Mouse (Mus musculus): Measurements from ENCODE around the gene Casq2. TPM values are rescaled to one million over a fixed set of nuclear protein-coding genes. Genes with fewer than 3 reads are reported as not detected.

The Casq2 gene
- polyA plus RNA-seq, 1 experiment, result 482 TPM

DNA sequence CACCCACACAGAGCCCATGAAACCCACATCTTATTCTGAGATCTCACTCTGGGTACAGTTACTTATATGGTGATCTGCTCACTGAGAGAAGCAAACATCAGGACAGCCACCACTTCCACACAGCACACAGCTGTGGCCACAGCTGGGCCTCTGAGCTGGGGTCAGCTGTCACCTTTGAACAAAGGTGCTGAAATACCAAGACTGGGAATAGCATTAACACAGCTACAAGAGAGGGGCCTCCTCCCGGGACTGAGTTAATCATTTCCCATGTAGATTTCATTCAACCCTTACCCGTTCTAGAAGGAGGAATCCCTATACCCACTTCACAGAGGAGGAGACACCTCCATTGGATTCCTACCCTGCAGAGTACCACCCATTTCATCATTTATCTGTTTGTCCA, 109.5 kb downstream of the Casq2 start:
- Histone ChIP-seq H3K27me3 (ENCODE audit: control insufficient read depth, insufficient read depth, insufficient read length) (no peaks in the 10 kb centered on the region), H3K4me2 (ENCODE audit: low read depth) (no peak overlapping the region), H3K4me3 (no peak overlapping the region), H3ac (ENCODE audit: control insufficient read depth, insufficient read length) (no peak overlapping the region), H3K79me2 (ENCODE audit: control insufficient read depth, insufficient read depth) (peaks cover 36% of the 10 kb centered on the region), H3K36me3 (ENCODE audit: control insufficient read depth, insufficient read depth) (peaks cover 4% of the 10 kb centered on the region)
- TF ChIP-seq TCF12 (IDR thresholded peaks at IDR 0.05; ENCODE audit: insufficient read depth, poor library complexity, severe bottlenecking), result no peak
- no peak for TF ChIP-seq MAX (IDR thresholded peaks at IDR 0.05; ENCODE audit: low read depth)
- no peak for TF ChIP-seq SRF (IDR thresholded peaks at IDR 0.05; ENCODE audit: control insufficient read depth, insufficient read length, low read depth)
- no peak for TF ChIP-seq POLR2AphosphoS2 (IDR thresholded peaks at IDR 0.05; ENCODE audit: insufficient read length, low read depth)
- no peak for TF ChIP-seq E2F4 (IDR thresholded peaks at IDR 0.05; ENCODE audit: insufficient read depth)
- TF ChIP-seq TCF3 (IDR thresholded peaks at IDR 0.05; ENCODE audit: insufficient read length, low read depth), result no peak
- TF ChIP-seq USF1 (IDR thresholded peaks at IDR 0.05; ENCODE audit: low read depth), result no peak
- no peak for TF ChIP-seq MYOG (IDR thresholded peaks at IDR 0.05; ENCODE audit: control insufficient read depth in 1 of 3, insufficient read depth in 1 of 3, insufficient read length in 2 of 3, low read depth in 2 of 3)
- TF ChIP-seq REST (IDR thresholded peaks at IDR 0.05; ENCODE audit: insufficient read depth, insufficient read length), result no peak
- TF ChIP-seq POLR2A (IDR thresholded peaks at IDR 0.05; ENCODE audit: insufficient read length, low read depth), result no peak
- TF ChIP-seq CEBPB (IDR thresholded peaks at IDR 0.05; ENCODE audit: insufficient read depth, poor library complexity, severe bottlenecking), result no peak
- no peak for TF ChIP-seq MYOD1 (IDR thresholded peaks at IDR 0.05; ENCODE audit: control insufficient read depth in 1 of 3, insufficient read length in 2 of 3, low read depth in 2 of 3)

Other genes starting within 250 kb of the Casq2 start
- 0.85 TPM for gene Mab21l3, start 237.5 kb upstream of the Casq2 start, polyA plus RNA-seq (2012; fragmentation: generic; extraction: Trizol)
- gene Slc22a15, start 162.0 kb upstream of the Casq2 start, polyA plus RNA-seq (2012; fragmentation: generic; extraction: Trizol), result 6.2 TPM
- 0.05 TPM for gene Nhlh2, start 76.3 kb upstream of the Casq2 start, polyA plus RNA-seq (2012; fragmentation: generic; extraction: Trizol)
- gene Vangl1, start 118.3 kb downstream of the Casq2 start, polyA plus RNA-seq (2012; fragmentation: generic; extraction: Trizol), result 21.2 TPM

Data from myocyte (in vitro differentiated cells).